Comparison of ENCODE assay signal across 14 mouse cellular contexts in genomic region chr15:80901806-80902513, GRCm38 (mm10). TPM values are rescaled to one million over a fixed set of nuclear protein-coding genes. Genes with fewer than 3 reads are reported as not detected.
DNase-seq lines count a peak whose midpoint lies in the region; ATAC-seq and TF ChIP-seq lines count a peak whose summit lies in the region.
"Had no signal": no experiment of that assay in that cellular context is flagged by ENCODE, and none has a peak within 500 bp of the region (broad histone marks: within the 10 kb centered on the region; RNA-seq: fewer than 3 reads in every experiment).

No protein-coding gene starts in this region.

- TF ChIP-seq RAD21 in MEL (IDR thresholded peaks at IDR 0.05; ENCODE audit: low read depth, low read length) = no peak

- peak overlapping the region; percentile 24 for H3K9ac ChIP-seq in MEL (ENCODE audit: control insufficient read depth, low read depth, low read length, poor library complexity, severe bottlenecking)
- no peak overlapping the region for H3K9ac ChIP-seq in midbrain, embryonic 13.5 days (replicated peaks)

- 90% methylated on average over 6 of the region's 6 CpGs for WGBS in midbrain, embryonic 13.5 days

- peaks cover 7 to 17% of the 10 kb centered on the region in 2 experiments for H3K4me1 ChIP-seq in MEL (ENCODE audit: control insufficient read depth in 1 of 2, insufficient read depth in 2 of 2, low read length in 2 of 2)
- no peaks in the 10 kb centered on the region for H3K4me1 ChIP-seq in midbrain, embryonic 13.5 days (replicated peaks)
- H3K4me1 ChIP-seq: heart, embryonic 10.5 days had no signal

- no peak for TF ChIP-seq POLR2A in MEL (IDR thresholded peaks at IDR 0.05; ENCODE audit: control insufficient read depth in 1 of 2, insufficient read depth in 1 of 2, low read depth in 1 of 2, low read length in 2 of 2, poor library complexity in 1 of 2)

- no peak overlapping the region for H3K4me3 ChIP-seq in MEL (ENCODE audit: control insufficient read depth in 1 of 2, insufficient read depth in 1 of 2, low read depth in 2 of 2, low read length in 2 of 2)
- no peak overlapping the region for H3K4me3 ChIP-seq in midbrain, embryonic 13.5 days (replicated peaks)
- H3K4me3 ChIP-seq: heart, embryonic 10.5 days had no signal

- TF ChIP-seq EP300 in MEL (IDR thresholded peaks at IDR 0.05; ENCODE audit: low read depth in 1 of 2, low read length in 2 of 2) = peak; percentile 95 to 97

- DNase-seq in left cerebral cortex, adult 18-20 months (ENCODE audit: low spot score in 2 of 2) = peak; percentile 10 to 44
- DNase-seq in left cerebral cortex, postnatal 4 days = no peak
- DNase-seq in MEL (ENCODE audit: low read depth, low spot score) = peak; percentile 85
- DNase-seq in gonadal fat pad, adult 2 months (ENCODE audit: low read depth) = peak; percentile 54
- DNase-seq in adrenal gland, postnatal 25 days = no peak
- no peak for DNase-seq in thymus, postnatal 0 days (ENCODE audit: low spot score)
- DNase-seq: cerebellum, adult 11-12 months; heart, postnatal 4 days; lung, adult 2 months; thymus, postnatal 14 days had no signal

- peak overlapping the region; percentile 86 for H3K27ac ChIP-seq in MEL (ENCODE audit: control insufficient read depth, low read depth, low read length)
- no peak overlapping the region for H3K27ac ChIP-seq in midbrain, embryonic 13.5 days
- H3K27ac ChIP-seq: heart, embryonic 10.5 days had no signal

- H3K4me2 ChIP-seq in midbrain, embryonic 13.5 days (replicated peaks) = no peak overlapping the region

- intact Hi-C loops in left cerebral cortex, postnatal 4 days (cut with DNase I) = no loop called here

- ATAC-seq in megakaryocyte, adult 5-6 weeks (ENCODE audit: poor library complexity, severe bottlenecking) = peak; percentile 94
- ATAC-seq in midbrain, embryonic 13.5 days = no peak
- ATAC-seq: Patski had no signal

- H3K9me3 ChIP-seq in MEL (replicated peaks; ENCODE audit: insufficient read depth, low read length) = no peaks in the 10 kb centered on the region
- no peaks in the 10 kb centered on the region for H3K9me3 ChIP-seq in midbrain, embryonic 13.5 days
- H3K9me3 ChIP-seq: heart, embryonic 10.5 days had no signal

- 0 out of 6 replicates have a peak, but pooled peaks of 1 of the 3 experiments have one; percentile 6 for TF ChIP-seq CTCF in MEL (IDR thresholded peaks at IDR 0.05 in 2 of 3, conservative IDR thresholded peaks at IDR 0.05 in 1 of 3; ENCODE audit: control insufficient read depth in 1 of 3, insufficient read depth in 1 of 3, low read depth in 2 of 3, low read length in 3 of 3, poor library complexity in 1 of 3, severe bottlenecking in 1 of 3)

- H3K27me3 ChIP-seq in MEL (ENCODE audit: control insufficient read depth in 1 of 2, insufficient read depth in 2 of 2, low read length in 2 of 2) = no peaks in the 10 kb centered on the region
- no peaks in the 10 kb centered on the region for H3K27me3 ChIP-seq in midbrain, embryonic 13.5 days
- H3K27me3 ChIP-seq: Patski had no signal

- no peaks in the 10 kb centered on the region for H3K79me2 ChIP-seq in MEL (ENCODE audit: control insufficient read depth, insufficient read depth, low read length, poor library complexity)

- H3K36me3 ChIP-seq in MEL (ENCODE audit: control insufficient read depth in 1 of 2, insufficient read depth in 2 of 2, low read length in 2 of 2) = peaks cover 12 to 28% of the 10 kb centered on the region in 2 experiments
- peaks cover 88% of the 10 kb centered on the region for H3K36me3 ChIP-seq in midbrain, embryonic 13.5 days

TF ChIP-seq in MEL, 35 proteins besides CTCF, POLR2A, EP300 and RAD21:
- TF ChIP-seq GATA1 (IDR thresholded peaks at IDR 0.05; ENCODE audit: low read depth, low read length) = peak; percentile 79
- TF ChIP-seq NRF1 (IDR thresholded peaks at IDR 0.05; ENCODE audit: insufficient read depth, low read depth, low read length, poor library complexity, severe bottlenecking) = no peak
- no peak for TF ChIP-seq JUND (IDR thresholded peaks at IDR 0.05; ENCODE audit: low read depth, low read length)
- TF ChIP-seq USF1 (IDR thresholded peaks at IDR 0.05; ENCODE audit: low read depth, low read length) = no peak
- peak; percentile 50; the same call in 1 of the 2 replicates for TF ChIP-seq ELF1 (IDR thresholded peaks at IDR 0.05; ENCODE audit: low read depth, low read length)
- TF ChIP-seq HCFC1 (IDR thresholded peaks at IDR 0.05; ENCODE audit: low read depth, low read length) = peak; percentile 34; the same call in 1 of the 2 replicates
- TF ChIP-seq CHD1 (IDR thresholded peaks at IDR 0.05; ENCODE audit: low read depth, low read length) = no peak
- no peak for TF ChIP-seq GABPA (IDR thresholded peaks at IDR 0.05; ENCODE audit: low read depth, low read length)
- peak; percentile 47; the same call in 1 of the 2 replicates for TF ChIP-seq TAL1 (IDR thresholded peaks at IDR 0.05; ENCODE audit: low read length)
- TF ChIP-seq MAFK (IDR thresholded peaks at IDR 0.05; ENCODE audit: borderline replicate concordance, low read depth, low read length) = peak; percentile 55; the same call in 1 of the 2 replicates
- no peak for TF ChIP-seq ZMIZ1 (IDR thresholded peaks at IDR 0.05; ENCODE audit: low read depth, low read length)
- TF ChIP-seq KAT2A (conservative IDR thresholded peaks at IDR 0.05; ENCODE audit: low read depth, low read length) = no peak
- TF ChIP-seq TCF12 (IDR thresholded peaks at IDR 0.05; ENCODE audit: low read depth, low read length) = peak; percentile 89
- TF ChIP-seq MYC (IDR thresholded peaks at IDR 0.05; ENCODE audit: low read depth, low read length) = peak; percentile 58; the same call in 1 of the 2 replicates
- no peak for TF ChIP-seq TBP (IDR thresholded peaks at IDR 0.05; ENCODE audit: low read depth, low read length)
- TF ChIP-seq MAZ (IDR thresholded peaks at IDR 0.05; ENCODE audit: low read depth, low read length) = no peak
- peak; percentile 72 for TF ChIP-seq SIN3A (IDR thresholded peaks at IDR 0.05; ENCODE audit: low read length)
- no peak for TF ChIP-seq POLR2AphosphoS2 (IDR thresholded peaks at IDR 0.05; ENCODE audit: low read length)
- no peak for TF ChIP-seq USF2 (IDR thresholded peaks at IDR 0.05; ENCODE audit: borderline replicate concordance in 1 of 2, insufficient read depth in 1 of 2, low read depth in 1 of 2, low read length in 2 of 2)
- no peak; the same call in 1 of the 2 replicates for TF ChIP-seq ZC3H11A (IDR thresholded peaks at IDR 0.05; ENCODE audit: low read depth, low read length)
- peak; percentile 90 for TF ChIP-seq RCOR1 (IDR thresholded peaks at IDR 0.05; ENCODE audit: low read depth, low read length)
- peak; percentile 79 for TF ChIP-seq ETS1 (IDR thresholded peaks at IDR 0.05; ENCODE audit: low read depth, low read length)
- no peak for TF ChIP-seq NELFE (IDR thresholded peaks at IDR 0.05; ENCODE audit: low read depth, low read length)
- no peak for TF ChIP-seq BHLHE40 (IDR thresholded peaks at IDR 0.05; ENCODE audit: borderline replicate concordance, low read depth, low read length)
- TF ChIP-seq MXI1 (IDR thresholded peaks at IDR 0.05; ENCODE audit: low read depth, low read length) = peak; percentile 73
- TF ChIP-seq POLR2AphosphoS5 (IDR thresholded peaks at IDR 0.05; ENCODE audit: borderline replicate concordance, low read depth, low read length) = no peak
- TF ChIP-seq CHD2 (IDR thresholded peaks at IDR 0.05; ENCODE audit: low read length) = no peak
- no peak for TF ChIP-seq ZNF384 (IDR thresholded peaks at IDR 0.05; ENCODE audit: low read depth, low read length)
- no peak for TF ChIP-seq UBTF (IDR thresholded peaks at IDR 0.05; ENCODE audit: borderline replicate concordance, insufficient read depth, low read depth, low read length)
- TF ChIP-seq SMC3 (IDR thresholded peaks at IDR 0.05; ENCODE audit: low read depth, low read length) = no peak
- TF ChIP-seq MAX (IDR thresholded peaks at IDR 0.05; ENCODE audit: low read length) = no peak
- TF ChIP-seq E2F4 (IDR thresholded peaks at IDR 0.05; ENCODE audit: borderline replicate concordance, low read depth, low read length) = no peak
- no peak for TF ChIP-seq ZKSCAN1 (IDR thresholded peaks at IDR 0.05; ENCODE audit: low read depth, low read length)
- no peak for TF ChIP-seq MEF2A (IDR thresholded peaks at IDR 0.05; ENCODE audit: extremely low read depth, insufficient replicate concordance, low read depth, low read length, poor library complexity, severe bottlenecking)
- peak; percentile 92 for TF ChIP-seq MYB (IDR thresholded peaks at IDR 0.05; ENCODE audit: low read depth, low read length)

RNA-seq across cellular contexts. Expression of gene Adsl, which starts 46.3 kb away (rescaled TPM):
- total RNA-seq in left cerebral cortex, adult 18-20 months (2021) = 10 to 100 TPM; 29.3 to 33.9 TPM
- total RNA-seq in left cerebral cortex, postnatal 4 days (2021) = 10 to 100 TPM; 44.2 to 44.3 TPM
- 290 and 320 TPM in 2 replicates for total RNA-seq in MEL (2012; rRNA removed)
- 100 to 1,000 TPM; 304 to 365 TPM for polyA plus RNA-seq in MEL (2012; ENCODE audit: insufficient read depth in 1 of 2, insufficient read length in 2 of 2, low read depth in 1 of 2, low replicate concordance in 2 of 2, missing spikeins in 1 of 2)
- 47.2 and 47.5 TPM in 2 replicates for polyA plus RNA-seq in gonadal fat pad, adult 2 months (2012; rRNA removed)
- total RNA-seq in megakaryocyte, adult 5-6 weeks (2015) = 17.0 and 28.2 TPM in 2 replicates
- total RNA-seq in megakaryocyte, adult 5-6 weeks (2017) = 44.6 and 50.8 TPM in 2 replicates
- polyA plus RNA-seq in midbrain, embryonic 13.5 days (2015; fragmentation: Nextera tagmentation; extraction: Ambion mirVana) = 101 TPM in 2 replicates
- 42.4 and 47.8 TPM in 2 replicates for total RNA-seq in adrenal gland, postnatal 25 days (2021)
- 132 and 145 TPM in 2 replicates for polyA plus RNA-seq in thymus, postnatal 0 days (2015; fragmentation: Nextera tagmentation; extraction: Ambion mirVana)

Comparison
In these comparisons a context has a peak if more than half of its experiments do, and no peak if none do; other contexts are left out.
1. DNase-seq: peak in left cerebral cortex, adult 18-20 months (2 of 2), MEL (single experiment) and gonadal fat pad, adult 2 months (single experiment); none in left cerebral cortex, postnatal 4 days (single experiment), adrenal gland, postnatal 25 days (single experiment) and thymus, postnatal 0 days (single experiment).